Mouse (Mus musculus) activated CD4-positive, CD25-positive, alpha-beta regulatory T cell, adult 9 weeks (primary cell): ENCODE results near the gene Gm21304. TPM values are rescaled to one million over a fixed set of nuclear protein-coding genes. Genes with fewer than 3 reads are reported as not detected.

Experiments
- polyA plus RNA-seq: library from polyadenylated mRNA; unstranded; fragments of 100-300 nt; shearing (Covaris generic); gene quantifications from one replicate; pipeline ENCODE4 v1.2.1, GENCODE M21; 2017

Gm21304 gene
- not detected for polyA plus RNA-seq

GRCm38 (mm10) chr10:104168215-104168614, at the start of gene Gm21304:
TSS of gene Gm21304 (plus strand) at chr10:104168515.

GRCm38 (mm10) chr10:104142687-104143086, 25.6 kb upstream of the Gm21304 start, which contains the start of gene Gm21293:
TSS of gene Gm21293 (plus strand) at chr10:104142987.

GRCm38 (mm10) chr10:104151197-104151596, 17.1 kb upstream of the Gm21304 start, which contains the start of gene Gm6763:
TSS of gene Gm6763 (plus strand) at chr10:104151497.

DNA sequence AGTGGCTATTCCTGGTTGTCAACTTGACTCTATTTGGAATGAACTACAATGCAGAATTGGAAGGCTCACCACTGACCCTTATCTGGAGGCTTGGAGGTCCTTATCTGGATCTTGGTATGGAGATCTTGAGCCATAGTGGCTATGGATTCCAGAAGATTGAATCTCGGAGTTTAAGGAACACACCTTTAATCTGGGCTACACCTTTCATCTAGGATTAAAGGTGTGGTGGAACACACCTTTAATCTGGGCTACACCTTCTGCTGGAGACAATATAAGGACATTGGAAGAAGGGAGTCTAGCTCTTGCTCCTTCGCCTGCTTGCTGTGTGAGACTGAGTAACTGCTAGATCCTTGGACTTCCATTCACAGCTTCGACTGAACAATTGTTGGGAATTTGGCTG, 8.6 kb upstream of the Gm21304 start, which contains the start of gene Gm8764:
Gene Gm8764 (plus strand): TSS at position 301 of the 400 bp plus-strand sequence.

GRCm38 (mm10) chr10:104176724-104177123, 8.4 kb downstream of the Gm21304 start, which contains the start of gene Gm21312:
TSS of gene Gm21312 (plus strand) at chr10:104177024.

GRCm38 (mm10) chr10:104185233-104185632, 16.9 kb downstream of the Gm21304 start, which contains the start of gene Gm20765:
TSS of gene Gm20765 (plus strand) at chr10:104185533.

GRCm38 (mm10) chr10:104193742-104194141, 25.4 kb downstream of the Gm21304 start, which contains the start of gene Gm4340:
TSS of gene Gm4340 (plus strand) at chr10:104194042.

Other genes with a start within 250 kb of the Gm21304 start
- not detected for gene Gm21293, start 25.5 kb upstream of the Gm21304 start, polyA plus RNA-seq
- gene Gm6763, start 17.0 kb upstream of the Gm21304 start, polyA plus RNA-seq: not detected
- gene Gm8764, start 8.5 kb upstream of the Gm21304 start, polyA plus RNA-seq: not detected
- gene Gm21312, start 8.5 kb downstream of the Gm21304 start, polyA plus RNA-seq: not detected
- gene Gm20765, start 17.0 kb downstream of the Gm21304 start, polyA plus RNA-seq: not detected
- gene Gm4340, start 25.5 kb downstream of the Gm21304 start, polyA plus RNA-seq: not detected